Mouse (Mus musculus) hematopoietic stem cell, adult 5-6 weeks (primary cell): ENCODE data around the gene E030018B13Rik. TPM values are rescaled to one million over a fixed set of nuclear protein-coding genes. Genes with fewer than 3 reads are reported as not detected.

Experiments
- ATAC-seq, 2 experiments: fragments of 125-278 bp in 1 of 2; replicated peaks in 1 of 2; 2 replicates each; pipeline ENCODE4 v1.8.0; 2016 to 2017; ENCODE audit warnings: inconsistent platforms in 2 of 2, mild to moderate bottlenecking in 2 of 2, moderate number of reproducible peaks in 2 of 2, low read depth in 1 of 2, moderate TSS enrichment in 1 of 2; ENCODE audit not compliant: low FRiP score in 2 of 2, poor library complexity in 2 of 2, severe bottlenecking in 2 of 2, insufficient read depth in 1 of 2, low TSS enrichment in 1 of 2
- total RNA-seq: library from RNA; stranded (forward); fragments of 172-1452, 232-1000 nt; gene quantifications from 2 replicates; pipeline ENCODE4 v1.2.3, GENCODE M21; 2017

The E030018B13Rik gene
- total RNA-seq, 1 experiment from 2014 or later: not detected

DNA sequence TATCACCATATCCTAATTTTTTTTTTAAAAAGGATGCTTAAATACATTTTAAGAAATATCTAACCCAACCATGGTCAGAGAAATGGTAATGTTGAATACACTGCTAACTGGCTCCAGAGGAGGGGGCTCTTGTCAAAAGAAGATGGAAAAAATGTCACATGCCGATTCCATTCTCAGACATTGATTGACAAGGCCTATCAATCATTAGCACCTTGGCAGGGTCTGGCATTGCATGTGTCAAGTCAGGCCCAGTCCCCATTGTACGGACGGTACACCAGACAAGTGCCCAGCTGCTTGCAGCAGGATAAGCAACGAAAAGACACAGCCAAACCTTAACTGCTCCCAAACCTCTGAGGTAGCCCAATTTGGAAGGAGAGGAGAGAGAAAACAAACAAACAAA lies 22.0 kb upstream of the E030018B13Rik start:
- no peak for ATAC-seq

DNA sequence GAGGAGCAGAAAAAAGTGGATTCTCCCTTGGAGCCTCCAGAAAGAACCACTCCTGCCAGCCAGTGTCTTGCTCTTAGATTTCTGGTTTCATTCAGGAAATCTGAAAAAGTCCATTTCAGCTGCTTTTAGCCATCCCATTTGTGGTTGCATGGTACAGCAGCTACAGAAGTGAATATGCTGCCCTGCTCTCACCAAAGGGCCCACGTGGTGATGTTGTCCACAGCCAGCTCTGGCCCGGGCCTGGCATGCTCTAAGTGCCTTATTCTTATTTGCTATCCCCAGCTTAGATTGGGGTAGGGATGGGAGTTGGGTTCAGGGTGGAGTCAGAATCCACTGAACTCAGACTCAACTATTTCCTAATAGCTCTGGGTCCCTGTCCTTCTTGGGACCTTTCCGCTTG lies 21.4 kb upstream of the E030018B13Rik start:
- no peak for ATAC-seq

DNA sequence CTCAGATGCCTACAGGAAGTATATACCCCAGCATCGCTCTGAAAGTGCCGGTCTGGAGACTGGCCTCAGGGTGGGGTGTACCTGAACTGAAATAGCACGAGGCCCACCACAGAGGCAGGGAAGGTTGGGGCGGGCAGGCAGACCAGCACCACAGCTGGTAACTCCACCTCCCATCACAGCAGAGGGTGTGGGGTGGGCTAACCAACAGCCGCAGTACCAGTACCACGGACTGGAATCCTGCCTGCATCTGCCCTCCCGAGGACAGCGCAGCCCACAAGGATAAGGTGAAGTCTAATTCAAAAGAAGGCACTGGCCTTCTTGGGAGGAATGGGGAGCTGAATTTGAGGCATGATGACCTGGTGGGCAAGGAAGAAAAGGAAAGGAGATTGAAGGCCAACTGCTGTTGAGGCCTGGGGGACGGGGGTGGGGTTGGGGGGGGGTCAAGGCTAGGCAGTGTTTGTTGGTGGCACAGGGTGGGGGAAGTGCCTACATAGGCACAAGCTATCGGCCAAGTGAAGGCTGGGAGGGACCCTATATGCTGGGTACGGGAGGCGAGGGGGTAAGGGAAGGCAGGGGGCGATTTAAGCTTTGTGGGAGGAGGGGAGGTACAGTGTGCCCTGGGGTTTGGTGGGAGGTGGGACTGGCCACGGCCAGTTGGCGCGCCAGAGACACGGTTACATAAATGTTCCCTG lies 20.2 kb upstream of the E030018B13Rik start:
- no peak; a peak in 1 of 4 replicates for ATAC-seq

DNA sequence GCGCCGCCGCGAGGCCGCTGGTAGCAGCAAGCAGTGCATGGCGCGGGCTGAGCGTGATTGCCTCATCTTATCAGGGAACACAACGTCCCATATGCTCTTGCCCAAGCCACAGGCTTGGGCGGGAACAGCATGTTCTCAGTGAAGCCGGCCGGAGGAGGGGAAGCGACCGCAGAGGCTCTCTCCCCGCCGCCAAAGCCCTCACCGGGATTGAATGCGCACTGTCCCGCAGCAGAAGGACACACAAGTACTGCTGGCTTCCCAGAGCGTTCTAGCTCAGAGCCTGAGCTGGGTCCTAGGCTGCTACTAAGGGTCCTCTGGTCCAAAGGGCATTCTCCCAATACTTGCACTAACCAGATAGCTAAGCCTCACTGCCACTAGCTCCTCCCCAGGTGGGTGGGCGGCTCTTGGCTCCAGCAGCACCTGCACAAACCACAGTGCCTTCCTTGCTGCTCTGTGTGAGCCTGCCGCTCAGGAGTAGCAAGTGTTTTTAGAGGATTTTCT lies 19.6 kb upstream of the E030018B13Rik start:
- peak; percentile 90 to 91 for ATAC-seq

GRCm38 (mm10) chr7:63897655-63898054 lies 19.0 kb upstream of the E030018B13Rik start:
- ATAC-seq: 0 out of 4 replicates have a peak, but pooled peaks have one; percentile 8 to 9

- no peak for ATAC-seq
These were observed 18.5 kb upstream of the E030018B13Rik start for GRCm38 (mm10) chr7:63898201-63898600.

DNA sequence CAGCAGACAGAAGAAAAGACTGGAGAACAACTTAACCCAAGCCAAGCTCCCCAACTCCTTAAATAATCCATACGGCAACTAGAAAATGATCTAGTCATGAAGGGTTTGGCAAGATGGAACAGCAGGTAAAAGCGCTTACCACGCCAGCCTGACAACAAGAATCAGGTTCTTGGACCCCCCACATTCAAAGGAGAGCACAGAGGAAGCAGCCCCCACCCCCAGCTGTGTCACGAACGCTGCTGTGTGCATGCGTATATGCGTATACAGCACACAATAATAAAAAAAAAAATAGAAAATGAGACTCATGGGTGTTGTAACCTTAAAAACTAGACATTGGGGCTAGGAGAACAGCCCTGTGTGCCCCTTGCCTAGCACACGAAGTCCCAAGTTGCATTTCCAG lies 16.7 kb upstream of the E030018B13Rik start:
- no peak for ATAC-seq

DNA sequence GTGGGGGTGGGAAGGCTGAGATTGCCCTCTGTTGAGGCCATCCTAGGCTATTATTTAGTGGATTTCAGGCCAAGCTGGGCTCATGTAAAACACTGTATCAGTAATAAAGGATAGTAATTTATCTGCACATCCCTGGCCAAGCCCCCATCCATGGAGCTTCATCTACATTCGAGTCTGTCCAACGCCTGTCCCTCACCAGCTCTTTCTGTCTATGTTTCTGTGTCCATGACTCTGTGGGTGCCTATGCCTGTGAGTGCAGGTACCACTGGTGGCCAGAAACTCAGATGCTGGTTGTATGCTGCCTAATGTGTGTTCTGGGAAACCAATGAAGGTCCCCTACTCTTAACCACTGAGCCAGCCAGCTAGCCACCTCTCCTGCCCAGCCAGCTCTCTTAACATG lies 16.2 kb upstream of the E030018B13Rik start:
- no peak for ATAC-seq

GRCm38 (mm10) chr7:63901346-63901745 lies 15.3 kb upstream of the E030018B13Rik start:
- ATAC-seq: no peak

DNA sequence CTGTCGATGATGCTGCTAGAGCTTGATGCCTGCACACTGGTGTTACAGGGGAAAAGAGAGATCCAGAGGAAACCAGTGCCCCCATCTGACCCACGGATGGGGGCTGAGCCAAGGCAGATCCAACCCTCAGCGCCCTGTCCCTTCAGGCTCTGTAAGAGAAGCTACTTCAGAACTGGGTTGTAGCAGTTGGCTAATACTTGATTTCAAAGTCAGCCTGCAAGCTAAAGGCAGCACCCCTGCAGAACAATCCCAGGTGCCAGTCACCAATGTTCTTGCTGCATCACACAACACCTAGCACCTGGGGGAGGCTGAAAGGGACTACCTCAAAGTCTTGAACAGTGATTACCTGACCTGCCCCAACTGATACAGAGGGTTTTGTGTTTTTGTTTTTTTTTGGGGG lies 14.7 kb upstream of the E030018B13Rik start:
- no peak for ATAC-seq

- no peak for ATAC-seq
These were observed 13.9 kb upstream of the E030018B13Rik start for GRCm38 (mm10) chr7:63902604-63903210.

DNA sequence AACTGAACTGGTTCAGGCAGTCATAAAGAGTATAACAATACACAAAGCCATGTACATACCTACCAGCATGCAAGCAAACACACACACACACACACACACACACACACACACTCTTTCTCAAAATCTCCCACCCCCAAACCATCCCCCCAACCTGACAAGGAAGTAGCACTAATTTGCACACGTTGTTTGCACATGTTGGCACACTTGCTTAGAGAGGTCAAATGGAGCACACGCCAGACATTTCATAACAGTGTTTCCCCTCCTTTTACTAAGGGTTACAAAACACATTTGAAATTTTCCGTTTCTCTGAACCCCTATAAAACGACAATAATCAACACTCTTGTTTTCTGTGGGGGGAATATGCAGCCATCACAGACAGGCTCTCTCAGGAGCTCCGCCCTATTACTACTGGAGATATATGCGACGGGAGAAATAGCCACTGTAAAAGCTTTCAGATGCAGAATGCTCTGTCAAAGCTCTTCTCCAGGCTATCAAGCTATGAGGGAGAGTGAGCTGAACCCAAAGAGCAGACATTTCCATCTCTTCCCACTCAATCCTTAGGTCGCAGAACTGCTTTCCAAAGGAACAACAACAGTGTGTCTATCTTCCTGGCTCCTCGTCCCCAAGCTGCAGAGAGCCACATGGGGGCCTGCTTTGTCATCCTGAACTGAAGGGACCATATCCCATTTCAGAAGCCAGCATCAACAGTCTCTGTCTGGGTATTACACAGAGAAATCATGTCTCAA lies 12.8 kb upstream of the E030018B13Rik start:
- no peak for ATAC-seq

GRCm38 (mm10) chr7:63905190-63905589 lies 11.5 kb upstream of the E030018B13Rik start:
- no peak for ATAC-seq

DNA sequence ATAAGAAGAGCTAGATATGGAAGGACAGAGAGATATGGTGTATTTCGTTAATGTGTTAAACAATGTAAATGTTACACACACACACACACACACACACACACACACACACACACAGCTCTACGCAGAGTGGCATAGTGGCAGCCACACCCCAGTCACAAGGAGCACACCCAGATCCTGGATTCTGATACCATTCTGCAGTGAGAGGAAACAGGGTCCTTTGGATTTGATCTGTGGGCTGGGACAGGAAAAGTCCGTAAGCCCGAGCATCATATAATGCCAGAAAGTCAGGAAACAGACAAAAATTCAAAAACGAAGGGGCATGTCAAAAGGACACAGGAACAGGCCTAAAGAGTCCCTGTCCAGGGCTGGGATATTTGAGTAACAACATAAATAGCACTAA lies 11.0 kb upstream of the E030018B13Rik start:
- ATAC-seq: no peak

- no peak for ATAC-seq
These were observed 8.7 kb upstream of the E030018B13Rik start for GRCm38 (mm10) chr7:63907778-63908495.

- no peak for ATAC-seq
These were observed 8.0 kb upstream of the E030018B13Rik start for GRCm38 (mm10) chr7:63908496-63909285.

DNA sequence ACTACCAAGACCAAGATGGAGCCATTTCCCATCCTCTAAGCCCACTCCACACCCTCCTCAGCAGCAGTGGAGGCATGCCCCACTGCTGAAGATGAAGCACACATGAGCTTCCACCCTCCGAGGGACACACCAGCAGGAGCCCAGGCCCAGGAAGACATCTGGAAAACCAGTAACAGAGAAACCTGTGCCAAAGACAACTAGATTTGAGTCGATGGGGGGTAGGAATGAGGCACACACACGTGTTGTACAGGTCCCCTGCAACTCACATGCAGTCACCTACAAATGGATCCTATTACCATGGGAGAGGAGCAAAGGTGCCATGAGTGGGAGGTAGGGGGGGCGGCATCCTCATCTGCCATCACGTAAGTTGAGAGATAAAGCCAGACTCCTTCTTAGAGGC lies 6.4 kb upstream of the E030018B13Rik start:
- ATAC-seq: no peak
